Mouse (Mus musculus) heart, adult 2 months (tissue): ENCODE results near the gene Tnfrsf1a. TPM values are rescaled to one million over a fixed set of nuclear protein-coding genes. Genes with fewer than 3 reads are reported as not detected.
"Not testable (repeated sequence)": the region's sequence is repeated elsewhere in the genome, so short reads cannot be mapped to it uniquely, and the experiment has no call there.

Experiments used
- DNase-seq, 2 experiments: peaks; one replicate each; pipeline ENCODE4 v3.0.0; 2021
- H3K27ac ChIP-seq: fragments of 200-600 bp; 2 replicates; pipeline ENCODE4 v1.8.1; 2022
- H3K27me3 ChIP-seq: fragments of 200-500 bp; 2 replicates; pipeline ENCODE4 v1.6.1; 2012; ENCODE audit warnings: mild to moderate bottlenecking, low read length, inconsistent platforms, mixed read lengths; ENCODE audit not compliant: control insufficient read depth, insufficient read depth
- H3K36me3 ChIP-seq: fragments of 200-500 bp; 2 replicates; pipeline ENCODE4 v1.6.1; 2012; ENCODE audit warnings: low read length, inconsistent platforms; ENCODE audit not compliant: control insufficient read depth, insufficient read depth
- H3K4me1 ChIP-seq: fragments of 200-500 bp; 2 replicates; pipeline ENCODE4 v1.6.1; 2011; ENCODE audit warnings: low read length; ENCODE audit not compliant: control insufficient read depth, insufficient read depth
- H3K4me3 ChIP-seq: fragments of 200-600 bp; 2 replicates; pipeline ENCODE4 v1.8.1; 2022
- H3K79me2 ChIP-seq: fragments of 200-500 bp; replicated peaks from 2 replicates; pipeline ENCODE4 v1.6.1; 2012; ENCODE audit warnings: mild to moderate bottlenecking, inconsistent platforms, low read length, moderate library complexity, mixed read lengths; ENCODE audit not compliant: control insufficient read depth, insufficient read depth
- H3K9ac ChIP-seq: fragments of 200-500 bp; 2 replicates; pipeline ENCODE4 v1.6.1; 2012; ENCODE audit warnings: low read depth, mild to moderate bottlenecking, control low read depth, inconsistent platforms, low read length, mixed read lengths
- CTCF ChIP-seq: fragments of 200-600 bp; IDR thresholded peaks from 2 replicates; pipeline ENCODE4 v1.8.1; 2022; ENCODE audit warnings: antibody characterized with exemption, mild to moderate bottlenecking, moderate library complexity
- EP300 ChIP-seq: fragments of 200-500 bp; IDR thresholded peaks from 2 replicates; pipeline ENCODE4 v1.6.1; 2011; ENCODE audit warnings: low read depth, low read length, control low read depth; ENCODE audit not compliant: insufficient read depth
- POLR2A ChIP-seq: fragments of 200-500 bp; IDR thresholded peaks from 2 replicates; pipeline ENCODE4 v1.6.1; 2011; ENCODE audit warnings: mild to moderate bottlenecking, low read depth, low read length, control low read depth; ENCODE audit not compliant: insufficient read depth
- WGBS: fragments of 180-500 bp; shearing (Covaris S2); methylation state at CpG from one replicate; pipeline ENCODE4 v1.1.7; 2018; 5-methylcytosine and 5-hydroxymethylcytosine counted together
- intact Hi-C: fragments of 180-260 bp; cut with DNase I; formaldehyde crosslinking; loops from one replicate; pipeline ENCODE4 v1.15.1; 2025
- long read RNA-seq: library from polyadenylated mRNA; stranded (forward); transcript quantifications from one replicate; pipeline ENCODE4 v2.0.0, GENCODE M21; 2021
- polyA plus RNA-seq: library from polyadenylated mRNA; depleted of rRNA; stranded (reverse); fragments of >200 nt; gene quantifications from 2 replicates; pipeline ENCODE4 v1.2.3, GENCODE M21; 2012; rRNA removed
- total RNA-seq, 2 experiments: library from RNA; stranded (reverse); gene quantifications; 2 replicates each; pipeline ENCODE4 v1.2.3; 2021

Tnfrsf1a gene
- 10 to 100 TPM; 50.8 to 62.8 TPM for total RNA-seq
- 57.1 and 59.7 TPM in 2 replicates for polyA plus RNA-seq
- long read RNA-seq, transcript Tnfrsf1a-201 (10 exons, 2,156 nt) = major isoform, 24 of 27 reads
- long read RNA-seq, partial matches to known transcripts = 2 of 27 reads
- long read RNA-seq, other reads (novel, unspliced or antisense) = 1 of 27 reads

DNA sequence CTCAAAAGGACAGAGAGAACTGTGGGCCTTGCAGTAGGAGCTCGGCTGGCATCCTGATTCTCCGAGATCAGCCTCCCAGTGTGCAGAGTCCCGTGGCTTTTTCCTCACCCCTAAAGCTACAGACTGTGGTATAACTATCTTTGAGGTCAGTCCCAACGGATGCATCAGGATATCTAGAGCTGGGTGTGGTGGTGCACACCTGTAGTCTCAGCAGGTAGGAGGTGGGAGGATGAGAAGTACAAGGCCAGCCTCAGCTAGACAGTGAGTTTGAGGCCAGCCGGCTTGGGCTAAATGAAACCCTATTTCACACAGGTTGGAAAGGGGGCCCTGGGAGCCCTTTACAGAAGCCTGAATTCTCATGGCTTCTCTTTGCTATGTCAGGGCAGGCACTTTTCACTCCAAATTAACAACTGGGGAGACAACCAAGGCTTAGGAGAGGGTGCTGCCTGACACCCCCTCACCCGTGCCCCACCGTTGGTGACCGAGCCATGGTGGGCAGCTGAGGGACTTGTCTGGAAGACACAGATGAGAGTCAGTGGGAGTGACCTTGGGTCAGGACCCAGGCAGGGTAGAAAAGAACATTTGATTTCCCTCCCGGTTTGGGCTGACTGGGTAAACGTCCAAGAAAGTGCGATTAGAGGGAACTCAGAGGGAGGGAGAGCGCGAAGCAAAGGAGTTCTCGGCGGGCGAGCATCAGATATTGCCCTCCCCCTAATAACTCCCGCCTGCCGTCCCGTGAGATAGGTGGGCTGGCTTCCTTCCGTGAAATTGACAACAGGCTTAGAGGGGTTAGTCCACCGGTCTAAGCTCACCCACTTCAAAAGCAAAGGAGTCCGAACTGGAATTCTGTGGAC is at the start of gene Tnfrsf1a:
Gene Tnfrsf1a (plus strand): TSS at position 642 of the 854 bp plus-strand sequence.
- DNase-seq = peak in 1 of 2 experiments; percentile 60
- Histone ChIP-seq H3K27ac (peak within 1 kb of the TSS; percentile 98), H3K27me3 (no peaks in the 10 kb centered on the region), H3K9ac (peak within 1 kb of the TSS; percentile 83), H3K4me1 (peaks cover 28% of the 10 kb centered on the region), H3K4me3 (peak within 1 kb of the TSS; percentile 71), H3K79me2 (no peaks in the 10 kb centered on the region), H3K36me3 (no peaks in the 10 kb centered on the region; the same call in 1 of the 2 replicates)
- TF ChIP-seq EP300 = no peak
- 15% methylated on average over 22 of the region's 22 CpGs for WGBS
- intact Hi-C loops = loop anchor here (2.0 kb wide), 1 partner anchor 18 kb away; no protein-coding TSS in a partner anchor

DNA sequence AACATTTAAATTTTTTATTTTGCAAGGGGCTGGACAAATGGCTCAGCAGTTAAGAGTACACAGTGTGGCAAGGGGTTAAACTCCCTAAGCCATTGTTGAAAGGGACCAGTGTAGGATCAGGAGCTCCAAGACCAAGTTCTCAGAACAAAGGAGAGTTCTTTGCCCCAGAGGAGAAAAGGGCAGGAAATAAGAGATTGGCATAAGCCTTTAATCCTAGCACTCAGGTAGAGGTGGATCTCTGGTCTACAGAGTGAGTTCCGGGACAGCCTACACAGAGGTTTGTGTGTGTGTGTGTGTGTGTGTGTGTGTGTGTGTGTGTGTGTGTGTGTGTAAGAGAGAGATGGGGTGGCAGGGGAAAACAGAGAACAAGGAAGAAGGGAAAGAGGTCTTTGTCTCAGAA is 48.2 kb upstream of the Tnfrsf1a start:
- DNase-seq = no peak
- Histone ChIP-seq H3K4me3 (no peak overlapping the region), H3K9ac (no peak overlapping the region), H3K27me3 (no peaks in the 10 kb centered on the region), H3K4me1 (peaks cover 2% of the 10 kb centered on the region; the same call in 1 of the 2 replicates), H3K79me2 (no peaks in the 10 kb centered on the region), H3K27ac (no peak overlapping the region), H3K36me3 (no peaks in the 10 kb centered on the region)
- TF ChIP-seq POLR2A (no peak), CTCF (no peak), EP300 (no peak)
- intact Hi-C loops = no loop called here
- WGBS = 97% methylated on average over 1 of the region's 1 CpGs

DNA sequence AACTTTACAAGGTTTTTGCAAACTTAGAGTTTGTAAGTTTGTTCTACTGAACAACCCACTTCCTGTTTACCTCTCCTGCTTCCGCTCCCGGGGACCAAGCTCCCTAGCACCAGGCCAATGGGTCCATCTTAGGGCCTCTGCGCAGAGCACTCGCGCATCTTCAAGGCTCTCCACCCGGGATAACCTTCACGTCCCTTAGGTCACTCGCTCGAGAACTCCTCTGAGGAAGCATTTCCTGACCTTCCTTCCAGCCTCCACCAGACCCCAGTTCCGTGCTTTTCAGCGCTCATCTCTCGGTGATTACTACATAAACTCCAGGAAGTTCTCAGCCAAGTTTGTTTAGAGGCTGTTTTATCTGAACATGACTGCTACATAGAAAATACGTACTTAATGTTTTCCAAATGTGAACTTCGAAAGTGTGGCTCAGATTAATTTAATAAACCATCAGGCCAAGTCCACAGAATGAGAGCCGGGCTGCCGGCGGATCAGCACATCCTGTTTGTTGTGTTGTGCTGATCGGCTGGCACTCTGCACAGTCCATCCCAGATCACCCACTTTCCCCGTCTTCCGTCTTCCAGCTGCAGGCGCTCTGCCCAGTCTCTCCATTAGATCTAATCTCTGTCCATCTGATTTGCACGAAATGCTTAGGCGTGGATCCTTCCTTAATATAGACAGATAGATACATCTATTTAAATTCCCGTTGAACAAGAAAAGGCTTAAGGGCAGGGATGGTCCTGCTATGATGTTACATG is 46.8 kb upstream of the Tnfrsf1a start:
- peak overlapping the region; percentile 38 for H3K27ac ChIP-seq
- H3K27me3 ChIP-seq = no peaks in the 10 kb centered on the region
- TF ChIP-seq CTCF = no peak
- TF ChIP-seq EP300 = no peak
- no peak for TF ChIP-seq POLR2A
- no peaks in the 10 kb centered on the region for H3K36me3 ChIP-seq
- intact Hi-C loops = no loop called here
- peaks cover 2% of the 10 kb centered on the region; the same call in 1 of the 2 replicates for H3K4me1 ChIP-seq
- peak in 1 of 2 experiments; percentile 35 for DNase-seq
- 44% methylated on average over 24 of the region's 24 CpGs for WGBS
- H3K9ac ChIP-seq = no peak overlapping the region
- H3K79me2 ChIP-seq = no peaks in the 10 kb centered on the region
- no peak overlapping the region for H3K4me3 ChIP-seq

DNA sequence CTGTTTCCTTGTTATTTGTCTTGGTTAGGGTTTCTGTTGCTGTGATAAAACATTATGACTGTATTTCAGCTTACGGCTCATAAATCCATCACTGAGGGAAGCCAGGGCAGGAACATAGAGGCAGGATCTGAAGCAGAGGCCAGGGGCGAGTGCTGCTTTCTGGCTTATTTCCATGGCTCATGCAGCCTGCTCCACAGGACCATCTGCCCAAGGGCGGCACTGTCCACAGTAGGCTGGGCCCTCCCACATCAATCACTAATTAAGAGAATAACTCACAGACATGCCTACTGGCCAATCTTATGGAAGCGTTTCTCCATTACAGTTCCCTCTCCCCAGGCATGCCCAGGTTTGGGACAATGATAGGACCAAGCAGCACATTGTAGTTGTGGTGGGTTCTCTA is 45.9 kb upstream of the Tnfrsf1a start:
- Histone ChIP-seq H3K79me2 (no peaks in the 10 kb centered on the region), H3K9ac (no peak overlapping the region), H3K4me1 (peaks cover 2% of the 10 kb centered on the region; the same call in 1 of the 2 replicates), H3K27me3 (no peaks in the 10 kb centered on the region), H3K27ac (no peak overlapping the region), H3K4me3 (no peak overlapping the region), H3K36me3 (no peaks in the 10 kb centered on the region)
- intact Hi-C loops = no loop called here
- TF ChIP-seq EP300 (no peak), POLR2A (no peak), CTCF (no peak)
- 83% methylated on average over 4 of the region's 4 CpGs for WGBS
- DNase-seq = no peak

DNA sequence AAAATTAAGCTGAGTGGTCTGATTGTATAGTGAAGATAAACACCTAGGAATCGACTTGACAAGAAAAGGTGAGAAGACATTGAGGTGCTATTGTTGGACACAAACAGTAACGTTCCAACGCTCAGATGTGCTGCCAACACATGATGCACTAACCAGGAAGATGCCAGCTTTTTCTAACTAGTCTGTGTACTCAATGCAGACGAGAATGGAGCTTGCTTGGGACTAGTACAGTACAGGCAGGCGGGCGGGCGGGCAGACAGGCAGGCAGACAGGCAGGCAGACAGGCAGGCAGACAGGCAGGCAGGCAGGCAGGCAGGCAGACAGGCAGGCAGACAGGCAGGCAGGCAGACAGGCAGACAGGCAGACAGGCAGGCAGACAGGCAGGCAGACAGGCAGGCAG is 44.8 kb upstream of the Tnfrsf1a start:
- DNase-seq, H3K4me3 ChIP-seq, intact Hi-C loops, H3K4me1 ChIP-seq, H3K36me3 ChIP-seq, H3K9ac ChIP-seq, H3K27ac ChIP-seq, H3K27me3 ChIP-seq, H3K79me2 ChIP-seq: not testable (repeated sequence)
- 84% methylated on average over 7 of the region's 7 CpGs for WGBS

DNA sequence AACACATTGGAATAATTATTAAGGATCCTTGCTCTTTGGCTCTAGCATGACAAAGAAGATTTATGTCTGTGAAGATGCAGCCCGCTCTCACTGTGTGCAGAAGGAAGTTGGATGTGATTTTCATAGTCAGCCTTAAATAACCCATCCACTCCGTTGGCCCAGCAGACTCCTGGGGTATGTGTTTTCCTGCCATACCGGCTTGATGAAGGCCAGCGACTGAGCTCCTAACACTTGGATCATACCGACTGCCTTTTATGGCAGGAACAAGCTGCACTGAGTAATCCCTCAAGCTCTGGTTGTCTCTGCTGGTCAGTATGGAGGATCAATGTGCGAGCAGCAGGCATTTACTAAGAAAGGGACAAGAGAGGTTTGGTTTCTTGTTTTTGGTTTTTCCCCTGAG is 43.7 kb upstream of the Tnfrsf1a start:
- intact Hi-C loops = no loop called here
- Histone ChIP-seq H3K27me3 (no peaks in the 10 kb centered on the region), H3K36me3 (no peaks in the 10 kb centered on the region), H3K79me2 (no peaks in the 10 kb centered on the region), H3K4me1 (peaks cover 2% of the 10 kb centered on the region; the same call in 1 of the 2 replicates), H3K27ac (no peak overlapping the region), H3K9ac (no peak overlapping the region), H3K4me3 (no peak overlapping the region)
- no peak for TF ChIP-seq EP300
- no peak for DNase-seq
- 70% methylated on average over 6 of the region's 6 CpGs for WGBS
